Comparison of ENCODE assay signal across 8 mouse cellular contexts in genomic region chr6:17675019-17675756, GRCm38 (mm10). TPM values are rescaled to one million over a fixed set of nuclear protein-coding genes. Genes with fewer than 3 reads are reported as not detected.
A peak's percentile ranks its signal among the peaks of the same experiment; 100 is the strongest.
DNase-seq lines count a peak whose midpoint lies in the region; ATAC-seq and TF ChIP-seq lines count a peak whose summit lies in the region.

No protein-coding gene starts in this region.

- H3K4me1 ChIP-seq in lung, embryonic 15.5 days = no peaks in the 10 kb centered on the region
- H3K4me1 ChIP-seq in olfactory bulb, adult 2 months (ENCODE audit: control insufficient read depth, insufficient read depth, low read length) = no peaks in the 10 kb centered on the region

- H3K36me3 ChIP-seq in lung, embryonic 15.5 days = no peaks in the 10 kb centered on the region

- ATAC-seq in CD4-positive, CD25-positive, alpha-beta regulatory T cell, adult 4 months = peak; percentile 93
- peak; percentile 64; the same call in 1 of the 2 replicates for ATAC-seq in lung, embryonic 15.5 days (ENCODE audit: borderline replicate concordance, extremely low read depth, low FRiP score, low TSS enrichment)

- no peak overlapping the region for H3K4me2 ChIP-seq in lung, embryonic 15.5 days

- H3K9ac ChIP-seq in lung, embryonic 15.5 days = no peak overlapping the region

- H3K9me3 ChIP-seq in lung, embryonic 15.5 days = no peaks in the 10 kb centered on the region

- WGBS in lung, embryonic 15.5 days = 25% methylated on average over 12 of the region's 12 CpGs
- WGBS in olfactory bulb, adult 2 months = 23% methylated on average over 12 of the region's 12 CpGs

- TF ChIP-seq POLR2A in olfactory bulb, adult 2 months (IDR thresholded peaks at IDR 0.05; ENCODE audit: insufficient read depth, low read depth, low read length) = no peak

- 0 out of 2 replicates have a peak, but pooled peaks have one; percentile 16 for TF ChIP-seq CTCF in olfactory bulb, adult 2 months (IDR thresholded peaks at IDR 0.05; ENCODE audit: insufficient read depth, low read depth, low read length)

- H3K4me3 ChIP-seq in lung, embryonic 15.5 days = no peak overlapping the region
- no peak overlapping the region for H3K4me3 ChIP-seq in olfactory bulb, adult 2 months (ENCODE audit: insufficient read depth, low read depth, low read length)

- DNase-seq in R1 (ENCODE audit: low read depth, low spot score) = peak; percentile 76
- peak; percentile 38 to 57 for DNase-seq in cerebellum, postnatal 4 days (ENCODE audit: low spot score in 2 of 2)
- DNase-seq in gastrocnemius, postnatal 4 days (ENCODE audit: low spot score in 2 of 2) = peak; percentile 24 to 57
- peak; percentile 15 for DNase-seq in kidney, adult 11 months
- peak; percentile 87 for DNase-seq in thymus, postnatal 4 days

- H3K27me3 ChIP-seq in lung, embryonic 15.5 days = no peaks in the 10 kb centered on the region

- no peak overlapping the region for H3K27ac ChIP-seq in lung, embryonic 15.5 days
- no peak overlapping the region for H3K27ac ChIP-seq in olfactory bulb, adult 2 months (ENCODE audit: insufficient read depth, low read depth, low read length)

RNA-seq across cellular contexts. Expression of gene St7, which starts 17.5 kb away (rescaled TPM):
- 1 to 10 TPM; 1.5 to 2.6 TPM for polyA plus RNA-seq in CD4-positive, CD25-positive, alpha-beta regulatory T cell, adult 4 months (2017; shearing (Covaris generic))
- 10 to 100 TPM; 17.4 to 18.3 TPM for total RNA-seq in gastrocnemius, postnatal 4 days (2021)
- 44.0 and 45.6 TPM in 2 replicates for polyA plus RNA-seq in lung, embryonic 15.5 days (2015; fragmentation: Nextera tagmentation; extraction: Ambion mirVana)
- polyA plus RNA-seq in olfactory bulb, adult 2 months (2012; ENCODE audit: insufficient read depth, insufficient read length, low replicate concordance, missing spikeins) = not detected in 2 replicates

RNA-seq across cellular contexts. Expression of gene Capza2, which starts 39.2 kb away (rescaled TPM):
- 100 to 1,000 TPM; 291 to 322 TPM for polyA plus RNA-seq in CD4-positive, CD25-positive, alpha-beta regulatory T cell, adult 4 months (2017; shearing (Covaris generic))
- 100 to 1,000 TPM; 183 to 208 TPM for total RNA-seq in gastrocnemius, postnatal 4 days (2021)
- polyA plus RNA-seq in lung, embryonic 15.5 days (2015; fragmentation: Nextera tagmentation; extraction: Ambion mirVana) = 230 and 238 TPM in 2 replicates
- polyA plus RNA-seq in olfactory bulb, adult 2 months (2012; ENCODE audit: insufficient read depth, insufficient read length, low replicate concordance, missing spikeins) = 161 and 490 TPM in 2 replicates

Comparison
In these comparisons a context has a peak if more than half of its experiments do, and no peak if none do; other contexts are left out.
1. DNase-seq: peak in every context shown above with its lines; median percentile 87 in thymus, postnatal 4 days; 76 in R1; 48 in cerebellum, postnatal 4 days; 40 in gastrocnemius, postnatal 4 days; 15 in kidney, adult 11 months.